Mouse (Mus musculus) liver, embryonic 12.5 days (tissue): Measurements from ENCODE around the gene Epb41. TPM values are rescaled to one million over a fixed set of nuclear protein-coding genes. Genes with fewer than 3 reads are reported as not detected.

Experiments
- ATAC-seq: fragments of 200-750 bp; cut with Nextera tagmentation; 2 replicates; pipeline ENCODE4 v1.8.0; 2017; ENCODE audit warnings: moderate number of reproducible peaks, mild to moderate bottlenecking, moderate library complexity
- H3K27ac ChIP-seq: fragments of 300-500 bp; sonication (generic); 2 replicates; pipeline ENCODE4 v1.5.1; 2016; ENCODE audit warnings: mild to moderate bottlenecking
- H3K27me3 ChIP-seq: fragments of 300-500 bp; sonication (generic); replicated peaks from 2 replicates; pipeline ENCODE4 v1.6.1; 2016; ENCODE audit warnings: mild to moderate bottlenecking, moderate library complexity
- H3K36me3 ChIP-seq: fragments of 300-500 bp; sonication (generic); 2 replicates; pipeline ENCODE4 v1.6.1; 2016; ENCODE audit warnings: mild to moderate bottlenecking, moderate library complexity
- H3K4me1 ChIP-seq: fragments of 300-500 bp; sonication (generic); 2 replicates; pipeline ENCODE4 v1.6.1; 2016
- H3K4me2 ChIP-seq: fragments of 300-500 bp; sonication (generic); 2 replicates; pipeline ENCODE4 v1.6.1; 2016; ENCODE audit warnings: mild to moderate bottlenecking, moderate library complexity
- H3K4me3 ChIP-seq: fragments of 300-500 bp; sonication (generic); 2 replicates; pipeline ENCODE4 v1.5.1; 2016; ENCODE audit warnings: mild to moderate bottlenecking, moderate library complexity
- H3K9ac ChIP-seq: fragments of 300-500 bp; sonication (generic); 2 replicates; pipeline ENCODE4 v1.6.1; 2016; ENCODE audit warnings: mild to moderate bottlenecking, moderate library complexity
- H3K9me3 ChIP-seq: fragments of 300-500 bp; sonication (generic); replicated peaks from 2 replicates; pipeline ENCODE4 v1.6.1; 2016; ENCODE audit warnings: mild to moderate bottlenecking, moderate library complexity
- WGBS: fragments of 180-500 bp; shearing (Covaris S2); methylation state at CpG from one replicate; pipeline ENCODE4 v1.1.7; 2016; ENCODE audit not compliant: insufficient replicate concordance; 5-methylcytosine and 5-hydroxymethylcytosine counted together
- polyA plus RNA-seq: library from polyadenylated mRNA; unstranded; fragments of >200 nt; fragmentation: Nextera tagmentation; extraction: Ambion mirVana; gene quantifications from 2 replicates; pipeline ENCODE4 v1.2.1, GENCODE M21; 2016

Epb41 gene
- polyA plus RNA-seq, 1 experiment from 2014 or later, result 177 TPM

DNA sequence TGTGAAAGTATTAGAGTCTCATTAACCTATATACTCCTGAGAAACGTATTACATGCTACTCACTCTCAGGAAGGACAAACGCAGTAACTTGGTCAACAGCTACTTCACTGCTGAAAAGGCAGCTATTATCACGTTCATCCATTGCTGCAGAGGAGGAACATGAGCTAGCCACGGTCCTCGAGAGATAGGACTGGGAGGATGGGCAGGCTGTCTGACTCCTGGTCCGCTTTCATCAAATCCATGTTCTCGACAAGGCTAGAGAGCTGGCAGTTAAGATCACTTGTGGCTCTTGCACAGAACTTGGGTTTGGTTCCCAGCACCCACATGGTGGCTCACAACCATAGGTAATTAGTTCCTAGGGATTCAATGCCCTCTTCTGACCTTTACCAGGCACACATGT lies 53.2 kb downstream of the Epb41 start:
- Histone ChIP-seq H3K4me1 (peaks cover 72% of the 10 kb centered on the region), H3K27ac (peak overlapping the region; percentile 61; the same call in 1 of the 2 replicates), H3K4me3 (no peak overlapping the region), H3K4me2 (0 out of 2 replicates have a peak overlapping the region, but pooled peaks have one; percentile 8), H3K27me3 (no peaks in the 10 kb centered on the region), H3K9me3 (no peaks in the 10 kb centered on the region), H3K9ac (no peak overlapping the region), H3K36me3 (peaks cover 44% of the 10 kb centered on the region)
- 33% methylated on average over 7 of the region's 7 CpGs for WGBS
- ATAC-seq, result peak; percentile 52

DNA sequence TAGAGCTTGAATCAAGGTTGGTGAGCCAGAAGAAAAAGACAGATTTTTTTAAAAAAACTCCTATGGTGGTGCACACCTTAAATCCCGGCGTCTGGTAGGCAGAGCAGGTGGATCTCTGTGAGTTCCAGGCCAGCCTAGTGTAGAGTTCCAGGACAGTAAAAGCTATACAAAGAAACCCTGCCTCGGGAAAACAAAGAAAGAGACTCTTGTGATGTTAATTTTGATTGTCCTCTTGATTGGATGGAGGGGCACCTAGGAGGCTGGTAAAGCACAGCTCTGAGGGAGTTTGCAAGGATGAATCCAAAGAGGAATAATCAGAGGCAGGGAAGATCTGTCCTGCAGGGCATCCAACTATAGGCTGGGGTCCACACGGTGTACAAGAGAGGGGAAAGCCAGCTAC lies 56.6 kb downstream of the Epb41 start:
- peaks cover 43% of the 10 kb centered on the region for H3K36me3 ChIP-seq
- no peaks in the 10 kb centered on the region for H3K27me3 ChIP-seq
- H3K27ac ChIP-seq, result peak overlapping the region; percentile 2; the same call in 1 of the 2 replicates
- H3K4me1 ChIP-seq, result peaks cover 66% of the 10 kb centered on the region
- no peak overlapping the region for H3K9ac ChIP-seq
- H3K4me3 ChIP-seq, result no peak overlapping the region
- no peak for ATAC-seq
- no peak overlapping the region for H3K4me2 ChIP-seq
- H3K9me3 ChIP-seq, result no peaks in the 10 kb centered on the region
- 68% methylated on average over 4 of the region's 4 CpGs for WGBS

DNA sequence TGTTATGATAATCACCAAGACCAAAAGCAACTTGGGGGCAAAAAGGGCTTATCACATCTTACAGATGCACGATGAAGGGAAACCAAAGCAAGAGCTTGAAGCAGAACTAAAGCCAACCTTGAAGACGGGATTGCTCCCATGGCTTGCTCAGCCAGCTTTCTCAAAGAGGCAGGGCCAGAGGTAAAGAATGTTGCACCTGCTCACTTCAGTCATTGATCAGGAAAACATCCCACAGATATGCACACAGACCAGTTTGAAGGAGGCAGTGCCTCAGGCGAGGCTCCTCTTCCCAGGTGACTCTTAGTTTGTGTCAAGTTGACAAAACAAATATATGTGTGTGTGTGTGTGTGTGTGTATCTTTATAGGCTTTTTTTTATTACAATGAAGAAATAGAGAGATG lies 59.7 kb downstream of the Epb41 start:
- Histone ChIP-seq H3K4me2 (no peak overlapping the region), H3K9me3 (no peaks in the 10 kb centered on the region), H3K4me3 (no peak overlapping the region), H3K27ac (peak overlapping the region; percentile 47; the same call in 1 of the 2 replicates), H3K4me1 (peaks cover 61% of the 10 kb centered on the region), H3K9ac (no peak overlapping the region), H3K36me3 (peaks cover 33% of the 10 kb centered on the region), H3K27me3 (no peaks in the 10 kb centered on the region)
- ATAC-seq, result no peak
- 45% methylated on average over 3 of the region's 3 CpGs for WGBS

DNA sequence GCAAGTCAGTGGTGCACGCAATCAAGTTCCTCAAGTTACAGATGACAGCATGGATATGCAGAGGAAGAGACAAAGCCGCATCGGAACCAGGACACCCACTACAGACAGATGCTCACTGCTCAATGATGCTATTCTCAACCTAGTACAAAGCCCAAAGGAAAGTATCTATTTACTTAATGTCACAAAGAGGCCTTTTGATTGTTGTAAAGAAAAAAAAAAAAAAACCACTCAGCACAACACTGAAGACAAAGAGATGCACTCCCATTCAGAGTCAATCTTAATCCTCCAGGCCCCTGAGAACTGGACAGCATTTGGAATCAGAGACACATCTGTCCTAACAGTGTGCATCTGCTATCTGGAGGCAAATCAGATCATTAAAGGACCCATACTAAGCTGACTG lies 63.5 kb downstream of the Epb41 start:
- no peak for ATAC-seq
- Histone ChIP-seq H3K9me3 (no peaks in the 10 kb centered on the region), H3K36me3 (peaks cover 46% of the 10 kb centered on the region), H3K27me3 (no peaks in the 10 kb centered on the region), H3K4me2 (no peak overlapping the region), H3K27ac (no peak overlapping the region), H3K4me3 (no peak overlapping the region), H3K9ac (no peak overlapping the region), H3K4me1 (peaks cover 57% of the 10 kb centered on the region)
- 92% methylated on average over 3 of the region's 3 CpGs for WGBS

DNA sequence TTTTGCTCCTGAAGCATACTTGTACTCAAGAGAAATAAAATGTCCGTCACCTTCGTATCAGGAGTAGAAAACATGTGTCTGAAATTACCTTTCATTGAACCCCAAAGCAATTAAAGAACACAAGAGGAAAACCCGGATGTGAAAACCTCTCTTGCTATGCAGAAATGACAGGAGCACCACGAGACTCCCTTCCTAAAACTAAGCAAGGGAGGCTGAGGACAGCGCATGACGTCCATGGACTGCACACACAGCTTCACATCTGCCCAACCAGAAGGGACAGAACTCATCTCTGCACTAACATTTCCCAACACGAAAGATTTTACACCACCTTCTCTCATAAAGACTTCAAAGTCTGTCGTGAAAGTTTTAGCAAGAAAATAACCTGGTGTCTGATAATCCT lies 64.7 kb downstream of the Epb41 start:
- H3K9ac ChIP-seq, result no peak overlapping the region
- WGBS, result 84% methylated on average over 8 of the region's 8 CpGs
- ATAC-seq, result no peak
- no peaks in the 10 kb centered on the region for H3K27me3 ChIP-seq
- H3K4me1 ChIP-seq, result peaks cover 47% of the 10 kb centered on the region
- no peaks in the 10 kb centered on the region for H3K9me3 ChIP-seq
- H3K36me3 ChIP-seq, result peaks cover 54% of the 10 kb centered on the region
- H3K27ac ChIP-seq, result no peak overlapping the region
- H3K4me2 ChIP-seq, result no peak overlapping the region
- H3K4me3 ChIP-seq, result no peak overlapping the region

DNA sequence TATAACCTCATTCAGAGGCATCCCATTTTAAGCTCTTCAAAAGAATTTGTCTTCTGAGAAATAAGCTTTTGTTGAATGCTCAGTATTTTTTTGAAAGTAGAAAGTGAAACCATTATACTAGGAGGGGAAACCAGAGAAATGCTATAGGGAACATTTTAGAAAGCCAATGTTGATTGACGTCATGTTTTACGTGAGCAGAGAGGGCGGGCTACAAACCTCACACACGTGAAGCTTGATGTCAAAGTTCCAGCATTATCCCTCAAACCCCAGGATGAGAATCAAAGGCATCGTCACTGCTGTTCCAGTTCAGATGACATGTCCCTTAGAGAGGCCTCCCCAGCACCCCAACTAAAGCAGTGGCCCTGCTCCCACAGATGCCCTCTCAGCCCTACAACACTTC lies 66.9 kb downstream of the Epb41 start:
- H3K36me3 ChIP-seq, result peaks cover 63% of the 10 kb centered on the region
- H3K4me2 ChIP-seq, result no peak overlapping the region
- H3K27ac ChIP-seq, result no peak overlapping the region
- WGBS, result 84% methylated on average over 5 of the region's 5 CpGs
- H3K4me3 ChIP-seq, result no peak overlapping the region
- ATAC-seq, result no peak
- peaks cover 37% of the 10 kb centered on the region for H3K4me1 ChIP-seq
- no peak overlapping the region for H3K9ac ChIP-seq
- no peaks in the 10 kb centered on the region for H3K27me3 ChIP-seq
- H3K9me3 ChIP-seq, result no peaks in the 10 kb centered on the region

DNA sequence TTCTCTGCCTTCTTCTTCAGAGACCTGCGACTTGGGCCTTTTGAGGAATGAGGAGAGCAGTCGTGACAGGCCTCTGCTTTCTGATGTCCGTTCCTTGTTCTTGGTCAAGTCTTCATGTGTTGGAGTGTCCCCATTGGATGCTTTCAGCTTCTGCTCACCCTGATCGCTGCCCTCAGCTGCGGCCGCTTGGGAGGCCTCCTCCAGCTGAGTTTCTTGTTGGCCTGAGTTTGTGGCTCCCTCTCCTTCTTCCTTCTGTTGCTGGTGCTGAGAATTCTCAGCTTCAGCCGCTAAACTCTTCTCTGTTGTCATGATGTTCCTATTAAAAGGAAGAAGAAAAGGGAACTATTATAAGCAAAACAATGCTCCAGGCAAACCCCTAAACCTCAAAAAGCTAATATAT lies 68.0 kb downstream of the Epb41 start:
- H3K9me3 ChIP-seq, result no peaks in the 10 kb centered on the region
- H3K27me3 ChIP-seq, result no peaks in the 10 kb centered on the region
- ATAC-seq, result no peak
- H3K4me2 ChIP-seq, result no peak overlapping the region
- H3K4me1 ChIP-seq, result peaks cover 30% of the 10 kb centered on the region
- H3K4me3 ChIP-seq, result no peak overlapping the region
- WGBS, result 87% methylated on average over 7 of the region's 7 CpGs
- no peak overlapping the region for H3K27ac ChIP-seq
- H3K9ac ChIP-seq, result no peak overlapping the region
- H3K36me3 ChIP-seq, result peaks cover 70% of the 10 kb centered on the region

DNA sequence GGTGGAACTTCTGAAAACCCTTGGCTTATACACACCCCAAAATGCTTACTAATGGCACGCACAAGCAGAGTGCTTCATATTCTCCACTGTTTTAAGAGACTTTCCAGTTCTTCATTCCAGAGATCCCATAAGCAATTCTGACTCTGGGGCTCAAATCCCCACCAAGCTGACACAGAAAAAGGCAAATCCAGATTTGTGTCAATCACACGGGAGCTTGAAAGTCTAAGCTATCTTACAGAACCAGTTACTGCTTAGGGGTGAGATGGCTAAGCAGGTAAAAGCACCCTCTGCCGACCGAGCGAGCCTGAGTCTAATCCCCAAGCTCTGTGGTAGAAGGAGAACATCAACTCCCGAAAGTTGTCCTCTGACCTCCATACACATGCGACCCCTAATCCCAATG lies 76.5 kb downstream of the Epb41 start:
- Histone ChIP-seq H3K27me3 (no peaks in the 10 kb centered on the region), H3K4me1 (no peaks in the 10 kb centered on the region), H3K36me3 (peaks cover 91% of the 10 kb centered on the region), H3K9ac (no peak overlapping the region), H3K27ac (no peak overlapping the region), H3K9me3 (no peaks in the 10 kb centered on the region), H3K4me3 (no peak overlapping the region), H3K4me2 (no peak overlapping the region)
- WGBS, result 91% methylated on average over 7 of the region's 7 CpGs
- ATAC-seq, result no peak

DNA sequence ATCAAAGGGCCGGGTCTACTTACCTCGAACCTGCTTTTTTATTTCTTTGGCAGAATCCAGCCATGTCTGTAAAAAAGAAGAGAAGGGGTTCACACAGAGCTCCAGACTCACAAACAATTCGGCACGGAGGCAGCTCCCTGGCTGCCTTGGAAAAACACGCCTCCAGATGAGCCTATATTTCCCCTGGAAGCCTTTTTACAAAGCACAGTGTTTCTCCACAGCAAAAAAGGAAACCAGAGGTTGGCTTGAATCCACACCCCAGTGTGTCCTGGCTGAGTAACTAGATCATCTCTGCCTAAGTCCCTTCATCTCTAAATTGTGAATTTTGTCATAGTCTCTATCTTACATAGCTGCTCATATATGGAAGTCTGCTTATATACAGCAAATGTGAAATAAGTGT lies 77.6 kb downstream of the Epb41 start:
- Histone ChIP-seq H3K4me3 (no peak overlapping the region), H3K36me3 (peaks cover 90% of the 10 kb centered on the region), H3K9ac (no peak overlapping the region), H3K27me3 (no peaks in the 10 kb centered on the region), H3K27ac (no peak overlapping the region), H3K4me2 (no peak overlapping the region), H3K4me1 (no peaks in the 10 kb centered on the region), H3K9me3 (no peaks in the 10 kb centered on the region)
- 87% methylated on average over 5 of the region's 5 CpGs for WGBS
- ATAC-seq, result no peak

DNA sequence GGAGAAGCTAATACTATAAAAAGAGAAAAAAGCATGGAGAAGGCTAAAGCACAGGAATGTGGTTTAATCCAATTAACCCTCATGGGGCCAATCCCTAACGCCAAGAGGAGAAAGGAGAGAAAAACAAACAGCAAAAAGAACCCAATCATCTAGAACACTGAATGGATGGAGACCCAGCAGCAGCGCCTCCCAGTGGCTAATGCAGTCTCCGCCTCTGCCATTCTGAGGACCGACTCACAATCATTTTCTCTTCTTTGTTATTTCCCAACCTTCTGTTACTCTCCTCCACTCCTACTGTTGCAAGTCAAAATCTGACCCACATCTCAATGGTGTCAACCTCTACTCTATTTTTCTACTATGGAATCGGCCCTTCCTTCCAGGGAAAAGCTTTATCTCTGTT lies 78.1 kb downstream of the Epb41 start:
- peaks cover 90% of the 10 kb centered on the region for H3K36me3 ChIP-seq
- H3K27ac ChIP-seq, result no peak overlapping the region
- no peak for ATAC-seq
- no peaks in the 10 kb centered on the region for H3K27me3 ChIP-seq
- no peak overlapping the region for H3K4me2 ChIP-seq
- no peak overlapping the region for H3K9ac ChIP-seq
- H3K4me3 ChIP-seq, result no peak overlapping the region
- no peaks in the 10 kb centered on the region for H3K4me1 ChIP-seq
- H3K9me3 ChIP-seq, result no peaks in the 10 kb centered on the region
- 66% methylated on average over 5 of the region's 5 CpGs for WGBS

DNA sequence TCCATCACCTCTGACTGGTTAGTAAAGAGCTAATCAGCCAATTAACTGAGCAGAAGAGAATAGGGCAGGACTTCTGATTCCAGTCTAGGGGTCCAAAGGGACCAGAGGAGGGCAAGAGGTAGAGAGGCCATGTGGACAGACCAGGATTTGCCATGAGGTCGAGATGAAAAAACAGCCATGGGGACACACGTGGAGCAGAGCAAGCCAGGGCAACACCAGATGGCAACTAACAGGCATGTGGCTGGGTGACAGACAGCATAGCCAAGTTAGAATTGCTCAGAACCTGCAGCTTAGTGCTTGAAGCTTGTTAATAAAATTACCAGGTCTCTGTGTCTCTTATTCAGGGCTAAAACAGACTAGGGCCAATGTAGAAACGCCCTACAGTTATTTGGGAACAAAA lies 81.3 kb downstream of the Epb41 start:
- 74% methylated on average over 3 of the region's 3 CpGs for WGBS
- ATAC-seq, result no peak
- Histone ChIP-seq H3K4me3 (no peak overlapping the region), H3K4me1 (no peaks in the 10 kb centered on the region), H3K9me3 (no peaks in the 10 kb centered on the region), H3K36me3 (peaks cover 92% of the 10 kb centered on the region), H3K27ac (peak overlapping the region; percentile 7; the same call in 1 of the 2 replicates), H3K9ac (no peak overlapping the region), H3K4me2 (no peak overlapping the region), H3K27me3 (no peaks in the 10 kb centered on the region)

DNA sequence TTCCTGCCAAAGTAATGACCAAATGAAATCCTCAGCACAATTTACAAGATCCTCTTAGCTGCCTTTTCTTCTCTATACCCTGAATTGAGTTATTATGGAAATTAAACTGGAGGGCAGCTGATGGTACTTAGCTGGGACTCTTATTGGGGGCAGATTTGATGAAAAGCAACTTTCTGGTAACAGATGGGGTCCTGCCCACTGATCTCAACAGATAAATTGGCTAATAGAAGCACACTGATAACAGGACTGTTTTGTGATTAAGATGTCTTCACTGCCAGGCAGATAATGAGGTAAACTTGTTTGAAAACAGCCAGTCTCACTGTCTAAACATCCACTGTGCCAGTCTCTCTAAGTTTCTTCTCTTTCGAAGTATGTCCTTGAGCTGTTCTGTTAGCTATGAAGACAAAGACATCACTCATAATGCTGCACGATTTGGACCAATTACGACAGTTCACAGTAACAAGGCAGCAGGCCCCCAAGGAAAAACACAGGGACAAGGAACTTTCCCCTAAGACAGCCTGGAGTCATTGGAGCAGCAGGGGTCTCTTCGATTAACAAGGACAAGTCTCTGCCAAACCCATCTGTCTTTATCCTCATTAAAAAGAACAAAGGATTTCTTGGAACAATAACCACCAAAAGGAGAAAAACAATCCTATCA lies 92.1 kb downstream of the Epb41 start:
- no peaks in the 10 kb centered on the region for H3K27me3 ChIP-seq
- H3K36me3 ChIP-seq, result peaks cover 96% of the 10 kb centered on the region
- H3K27ac ChIP-seq, result no peak overlapping the region
- no peaks in the 10 kb centered on the region for H3K9me3 ChIP-seq
- H3K4me3 ChIP-seq, result no peak overlapping the region
- 79% methylated on average over 4 of the region's 4 CpGs for WGBS
- H3K4me2 ChIP-seq, result no peak overlapping the region
- H3K9ac ChIP-seq, result no peak overlapping the region
- no peaks in the 10 kb centered on the region for H3K4me1 ChIP-seq
- no peak for ATAC-seq

DNA sequence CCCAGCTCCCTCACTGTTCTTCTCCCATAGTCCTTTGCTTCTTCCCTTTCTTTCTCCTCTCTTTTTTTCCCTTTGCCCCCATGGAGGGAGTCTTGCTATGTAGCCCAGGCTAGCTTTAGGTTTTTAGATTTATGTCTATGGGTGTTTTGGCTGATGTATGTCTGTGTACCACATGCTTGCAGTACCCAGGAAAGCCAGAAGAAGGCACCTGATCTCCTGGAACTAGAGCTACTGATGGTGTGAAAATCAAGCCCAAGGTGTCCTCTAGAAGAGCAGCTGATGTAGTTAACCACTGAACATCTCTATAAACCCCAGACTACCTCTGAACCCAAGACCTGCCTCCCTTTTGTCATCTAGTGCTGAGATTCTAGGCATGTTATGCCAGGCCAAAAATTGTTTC lies 93.4 kb downstream of the Epb41 start:
- H3K27me3 ChIP-seq, result no peaks in the 10 kb centered on the region
- no peak overlapping the region for H3K9ac ChIP-seq
- H3K4me3 ChIP-seq, result no peak overlapping the region
- H3K4me2 ChIP-seq, result no peak overlapping the region
- no peaks in the 10 kb centered on the region for H3K9me3 ChIP-seq
- no peak overlapping the region for H3K27ac ChIP-seq
- no peaks in the 10 kb centered on the region for H3K4me1 ChIP-seq
- H3K36me3 ChIP-seq, result peaks cover 96% of the 10 kb centered on the region
- ATAC-seq, result no peak
